Mouse (Mus musculus) heart, embryonic 14.5 days (tissue): Measurements from ENCODE around the gene Sidt1. TPM values are rescaled to one million over a fixed set of nuclear protein-coding genes. Genes with fewer than 3 reads are reported as not detected.

Experiments
- ATAC-seq: fragments of 200-750 bp; cut with Nextera tagmentation; 2 replicates; pipeline ENCODE4 v1.8.0; 2017; ENCODE audit warnings: low read depth, moderate TSS enrichment; ENCODE audit not compliant: insufficient number of reproducible peaks, insufficient read depth, low FRiP score
- H3K27ac ChIP-seq, 2 experiments: fragments of 200-500 bp in 1 of 2; fragments of 300-500 bp in 1 of 2; sonication (generic) in 1 of 2; replicated peaks in 1 of 2; 2 replicates each; pipeline ENCODE4 v1.5.1; 2012 to 2014; ENCODE audit warnings: low read depth in 2 of 2, low read length in 2 of 2, control low read depth in 1 of 2, mild to moderate bottlenecking in 1 of 2, mixed read lengths in 1 of 2; ENCODE audit not compliant: control insufficient read depth in 1 of 2, insufficient read depth in 1 of 2
- H3K27me3 ChIP-seq: fragments of 300-500 bp; sonication (generic); 2 replicates; pipeline ENCODE4 v1.6.1; 2014; ENCODE audit warnings: mild to moderate bottlenecking, low read length, control low read depth; ENCODE audit not compliant: control insufficient read depth, insufficient read depth
- H3K36me3 ChIP-seq: fragments of 300-500 bp; sonication (generic); 2 replicates; pipeline ENCODE4 v1.6.1; 2014; ENCODE audit warnings: mild to moderate bottlenecking, control low read depth, low read length, mixed read lengths; ENCODE audit not compliant: control insufficient read depth, insufficient read depth
- H3K4me1 ChIP-seq, 2 experiments: fragments of 200-500 bp in 1 of 2; fragments of 300-500 bp in 1 of 2; sonication (generic) in 1 of 2; 2 replicates each; pipeline ENCODE4 v1.6.1; 2012 to 2014; ENCODE audit warnings: low read length in 2 of 2, control low read depth in 1 of 2, mixed read lengths in 1 of 2; ENCODE audit not compliant: control insufficient read depth in 2 of 2, insufficient read depth in 2 of 2
- H3K4me2 ChIP-seq: fragments of 300-500 bp; sonication (generic); 2 replicates; pipeline ENCODE4 v1.6.1; 2014; ENCODE audit warnings: mild to moderate bottlenecking, low read length
- H3K4me3 ChIP-seq, 2 experiments: fragments of 200-500 bp in 1 of 2; fragments of 300-500 bp in 1 of 2; sonication (generic) in 1 of 2; 2 replicates each; pipeline ENCODE4 v1.5.1; 2012 to 2014; ENCODE audit warnings: low read length in 2 of 2, mild to moderate bottlenecking in 2 of 2, control low read depth in 1 of 2, low read depth in 1 of 2, moderate library complexity in 1 of 2; ENCODE audit not compliant: control insufficient read depth in 1 of 2, insufficient read depth in 1 of 2
- H3K9ac ChIP-seq: fragments of 300-500 bp; sonication (generic); 2 replicates; pipeline ENCODE4 v1.6.1; 2014; ENCODE audit warnings: mild to moderate bottlenecking, low read length
- H3K9me3 ChIP-seq: fragments of 300-500 bp; sonication (generic); 2 replicates; pipeline ENCODE4 v1.6.1; 2016; ENCODE audit warnings: low read length, control low read depth; ENCODE audit not compliant: control insufficient read depth
- WGBS: fragments of 180-500 bp; shearing (Covaris S2); extraction: QIAGEN DNeasy Blood & Tissue Kit; methylation state at CpG from one replicate; pipeline ENCODE4 v1.1.7; 2014; 5-methylcytosine and 5-hydroxymethylcytosine counted together
- polyA plus RNA-seq: library from polyadenylated mRNA; unstranded; fragments of >200 nt; fragmentation: Nextera tagmentation; extraction: Ambion mirVana; gene quantifications from 2 replicates; pipeline ENCODE4 v1.2.1, GENCODE M21; 2014

The Sidt1 gene
- polyA plus RNA-seq, 1 experiment from 2014 or later, result not detected

- WGBS, result 89% methylated on average over 9 of the region's 9 CpGs
- peaks cover 95% of the 10 kb centered on the region for H3K36me3 ChIP-seq
- no peak overlapping the region for H3K4me2 ChIP-seq
- no peak overlapping the region for H3K27ac ChIP-seq
- no peak for ATAC-seq
- H3K9me3 ChIP-seq, result no peaks in the 10 kb centered on the region
- no peak overlapping the region for H3K9ac ChIP-seq
- H3K4me1 ChIP-seq, result no peaks in the 10 kb centered on the region
- no peak overlapping the region for H3K4me3 ChIP-seq
- H3K27me3 ChIP-seq, result no peaks in the 10 kb centered on the region
Observed at GRCm38 (mm10) chr16:44215513-44215912, 117.5 kb downstream of the Sidt1 start.

GRCm38 (mm10) chr16:44212703-44213102, 120.3 kb downstream of the Sidt1 start:
- no peak overlapping the region for H3K27ac ChIP-seq
- no peaks in the 10 kb centered on the region for H3K4me1 ChIP-seq
- H3K4me2 ChIP-seq, result no peak overlapping the region
- H3K27me3 ChIP-seq, result no peaks in the 10 kb centered on the region
- no peak overlapping the region for H3K4me3 ChIP-seq
- no peak for ATAC-seq
- WGBS, result 89% methylated on average over 7 of the region's 7 CpGs
- H3K9me3 ChIP-seq, result no peaks in the 10 kb centered on the region
- H3K9ac ChIP-seq, result no peak overlapping the region
- peaks cover 95% of the 10 kb centered on the region for H3K36me3 ChIP-seq

- H3K27me3 ChIP-seq, result no peaks in the 10 kb centered on the region
- no peaks in the 10 kb centered on the region for H3K4me1 ChIP-seq
- peaks cover 95% of the 10 kb centered on the region for H3K36me3 ChIP-seq
- ATAC-seq, result no peak
- H3K27ac ChIP-seq, result no peak overlapping the region
- H3K4me3 ChIP-seq, result no peak overlapping the region
- WGBS, result 84% methylated on average over 1 of the region's 1 CpGs
- no peak overlapping the region for H3K9ac ChIP-seq
- no peaks in the 10 kb centered on the region for H3K9me3 ChIP-seq
- H3K4me2 ChIP-seq, result no peak overlapping the region
Observed at GRCm38 (mm10) chr16:44211054-44211414, 122.0 kb downstream of the Sidt1 start.

GRCm38 (mm10) chr16:44210156-44211053, 122.6 kb downstream of the Sidt1 start:
- H3K4me1 ChIP-seq, result no peaks in the 10 kb centered on the region
- H3K9me3 ChIP-seq, result no peaks in the 10 kb centered on the region
- ATAC-seq, result no peak
- H3K4me2 ChIP-seq, result no peak overlapping the region
- 80% methylated on average over 10 of the region's 10 CpGs for WGBS
- H3K4me3 ChIP-seq, result no peak overlapping the region
- H3K27ac ChIP-seq, result no peak overlapping the region
- no peak overlapping the region for H3K9ac ChIP-seq
- H3K27me3 ChIP-seq, result no peaks in the 10 kb centered on the region
- H3K36me3 ChIP-seq, result peaks cover 95% of the 10 kb centered on the region

GRCm38 (mm10) chr16:44205973-44206372, 127.0 kb downstream of the Sidt1 start:
- Histone ChIP-seq H3K4me1 (no peaks in the 10 kb centered on the region), H3K4me2 (no peak overlapping the region), H3K4me3 (no peak overlapping the region), H3K9ac (no peak overlapping the region), H3K27ac (no peak overlapping the region), H3K36me3 (peaks cover 84% of the 10 kb centered on the region), H3K27me3 (no peaks in the 10 kb centered on the region), H3K9me3 (no peaks in the 10 kb centered on the region)
- 92% methylated on average over 8 of the region's 8 CpGs for WGBS
- ATAC-seq, result no peak

- Histone ChIP-seq H3K9ac (no peak overlapping the region), H3K4me2 (no peak overlapping the region), H3K4me1 (no peaks in the 10 kb centered on the region), H3K4me3 (no peak overlapping the region), H3K36me3 (peaks cover 84% of the 10 kb centered on the region), H3K27ac (no peak overlapping the region), H3K9me3 (no peaks in the 10 kb centered on the region), H3K27me3 (no peaks in the 10 kb centered on the region)
- ATAC-seq, result no peak
- WGBS, result 77% methylated on average over 6 of the region's 6 CpGs
Observed at GRCm38 (mm10) chr16:44204331-44204730, 128.7 kb downstream of the Sidt1 start.

GRCm38 (mm10) chr16:44200146-44200545, 132.8 kb downstream of the Sidt1 start:
- no peak for ATAC-seq
- Histone ChIP-seq H3K27me3 (no peaks in the 10 kb centered on the region), H3K27ac (no peak overlapping the region), H3K36me3 (peaks cover 45% of the 10 kb centered on the region), H3K4me2 (no peak overlapping the region), H3K4me3 (no peak overlapping the region), H3K9me3 (no peaks in the 10 kb centered on the region), H3K9ac (no peak overlapping the region), H3K4me1 (no peaks in the 10 kb centered on the region)
- 93% methylated on average over 4 of the region's 4 CpGs for WGBS
